Mouse (Mus musculus) MEL (cell line): Measurements from ENCODE around the gene Dnah10. TPM values are rescaled to one million over a fixed set of nuclear protein-coding genes. Genes with fewer than 3 reads are reported as not detected.
A peak's percentile ranks its signal among the peaks of the same experiment; 100 is the strongest.

Source experiments
- DNase-seq: peaks from one replicate; pipeline ENCODE4 v3.0.0; 2011; ENCODE audit warnings: low read depth, low spot score
- H3K27ac ChIP-seq: 2 replicates; pipeline ENCODE4 v1.5.1; 2012; ENCODE audit warnings: low read depth, mild to moderate bottlenecking, control low read depth, low read length, moderate library complexity; ENCODE audit not compliant: control insufficient read depth
- H3K27me3 ChIP-seq, 2 experiments: fragments of 150-350 bp in 1 of 2; sonication (generic) in 1 of 2; 2 replicates each; pipeline ENCODE4 v1.6.1; 2012; ENCODE audit warnings: low read length in 2 of 2, mild to moderate bottlenecking in 2 of 2, improper control_type of control experiment in 1 of 2, moderate library complexity in 1 of 2; ENCODE audit not compliant: insufficient read depth in 2 of 2, control insufficient read depth in 1 of 2
- H3K36me3 ChIP-seq, 2 experiments: 2 replicates each; pipeline ENCODE4 v1.6.1; 2012 to 2014; ENCODE audit warnings: low read length in 2 of 2, improper control_type of control experiment in 1 of 2, inconsistent platforms in 1 of 2, mild to moderate bottlenecking in 1 of 2; ENCODE audit not compliant: insufficient read depth in 2 of 2, control insufficient read depth in 1 of 2
- H3K4me1 ChIP-seq, 2 experiments: fragments of 150-350 bp in 1 of 2; sonication (generic) in 1 of 2; 2 replicates each; pipeline ENCODE4 v1.6.1; 2012; ENCODE audit warnings: low read length in 2 of 2, improper control_type of control experiment in 1 of 2, mild to moderate bottlenecking in 1 of 2; ENCODE audit not compliant: insufficient read depth in 2 of 2, control insufficient read depth in 1 of 2
- H3K4me3 ChIP-seq, 2 experiments: fragments of 150-350 bp in 1 of 2; sonication (generic) in 1 of 2; 2 replicates each; pipeline ENCODE4 v1.5.1; 2012; ENCODE audit warnings: low read depth in 2 of 2, low read length in 2 of 2, mild to moderate bottlenecking in 2 of 2, moderate library complexity in 2 of 2, control low read depth in 1 of 2, improper control_type of control experiment in 1 of 2; ENCODE audit not compliant: control insufficient read depth in 1 of 2, insufficient read depth in 1 of 2
- H3K79me2 ChIP-seq: 2 replicates; pipeline ENCODE4 v1.6.1; 2012; ENCODE audit warnings: mild to moderate bottlenecking, low read length, moderate library complexity; ENCODE audit not compliant: control insufficient read depth, poor library complexity, insufficient read depth
- H3K9ac ChIP-seq: 2 replicates; pipeline ENCODE4 v1.6.1; 2012; ENCODE audit warnings: low read depth, mild to moderate bottlenecking, control low read depth, low read length, moderate library complexity; ENCODE audit not compliant: control insufficient read depth, poor library complexity, severe bottlenecking
- H3K9me3 ChIP-seq: fragments of 150-350 bp; sonication (generic); replicated peaks from 2 replicates; pipeline ENCODE4 v1.6.1; 2012; ENCODE audit warnings: mild to moderate bottlenecking, low read length, improper control_type of control experiment, moderate library complexity; ENCODE audit not compliant: insufficient read depth
- CHD1 ChIP-seq: IDR thresholded peaks from 2 replicates; pipeline ENCODE4 v1.6.1; 2012; ENCODE audit warnings: low read depth, mild to moderate bottlenecking, inconsistent platforms, low read length, improper control_type of control experiment
- ELF1 ChIP-seq: IDR thresholded peaks from 2 replicates; pipeline ENCODE4 v1.6.1; 2014; ENCODE audit warnings: low read depth, mild to moderate bottlenecking, inconsistent platforms, low read length, improper control_type of control experiment, moderate library complexity
- EP300 ChIP-seq, 2 experiments: IDR thresholded peaks; 2 replicates each; pipeline ENCODE4 v1.6.1; 2011; ENCODE audit warnings: improper control_type of control experiment in 2 of 2, low read length in 2 of 2, low read depth in 1 of 2, mild to moderate bottlenecking in 1 of 2
- GABPA ChIP-seq: IDR thresholded peaks from 2 replicates; pipeline ENCODE4 v1.6.1; 2012; ENCODE audit warnings: low read depth, mild to moderate bottlenecking, inconsistent platforms, low read length, improper control_type of control experiment, moderate library complexity
- GATA1 ChIP-seq: IDR thresholded peaks from 2 replicates; pipeline ENCODE4 v1.6.1; 2011; ENCODE audit warnings: low read depth, low read length, improper control_type of control experiment
- HCFC1 ChIP-seq: IDR thresholded peaks from 2 replicates; pipeline ENCODE4 v1.6.1; 2012; ENCODE audit warnings: low read depth, mild to moderate bottlenecking, inconsistent platforms, low read length, improper control_type of control experiment, moderate library complexity
- JUND ChIP-seq: IDR thresholded peaks from 2 replicates; pipeline ENCODE4 v1.6.1; 2011; ENCODE audit warnings: low read depth, mild to moderate bottlenecking, improper control_type of control experiment, low read length
- KAT2A ChIP-seq: conservative IDR thresholded peaks from 2 replicates; pipeline ENCODE4 v1.6.1; 2012; ENCODE audit warnings: low read depth, low read length, improper control_type of control experiment, inconsistent platforms
- MAZ ChIP-seq: IDR thresholded peaks from 2 replicates; pipeline ENCODE4 v1.6.1; 2012; ENCODE audit warnings: low read depth, mild to moderate bottlenecking, inconsistent platforms, low read length, improper control_type of control experiment
- MYB ChIP-seq: IDR thresholded peaks from 2 replicates; pipeline ENCODE4 v1.6.1; 2011; ENCODE audit warnings: mild to moderate bottlenecking, low read depth, low read length, improper control_type of control experiment
- MYC ChIP-seq: IDR thresholded peaks from 2 replicates; pipeline ENCODE4 v1.6.1; 2011; ENCODE audit warnings: low read depth, mild to moderate bottlenecking, low read length, improper control_type of control experiment, moderate library complexity
- NELFE ChIP-seq: IDR thresholded peaks from 2 replicates; pipeline ENCODE4 v1.6.1; 2011; ENCODE audit warnings: low read depth, low read length, improper control_type of control experiment
- NRF1 ChIP-seq: IDR thresholded peaks from 2 replicates; pipeline ENCODE4 v1.6.1; 2014; ENCODE audit warnings: low read depth, mild to moderate bottlenecking, inconsistent platforms, low read length, improper control_type of control experiment, moderate library complexity; ENCODE audit not compliant: poor library complexity, insufficient read depth, severe bottlenecking
- POLR2AphosphoS5 ChIP-seq: IDR thresholded peaks from 2 replicates; pipeline ENCODE4 v1.6.1; 2012; ENCODE audit warnings: low read depth, borderline replicate concordance, mild to moderate bottlenecking, inconsistent platforms, low read length, moderate library complexity, mixed read lengths
- RAD21 ChIP-seq: IDR thresholded peaks from 2 replicates; pipeline ENCODE4 v1.6.1; 2011; ENCODE audit warnings: mild to moderate bottlenecking, low read depth, low read length, improper control_type of control experiment
- RCOR1 ChIP-seq: IDR thresholded peaks from 2 replicates; pipeline ENCODE4 v1.6.1; 2012; ENCODE audit warnings: low read depth, mild to moderate bottlenecking, inconsistent platforms, low read length, improper control_type of control experiment
- TAL1 ChIP-seq: IDR thresholded peaks from 2 replicates; pipeline ENCODE4 v1.6.1; 2012; ENCODE audit warnings: mild to moderate bottlenecking, inconsistent platforms, low read length, moderate library complexity, mixed read lengths
- UBTF ChIP-seq: IDR thresholded peaks from 2 replicates; pipeline ENCODE4 v1.6.1; 2012; ENCODE audit warnings: low read depth, mild to moderate bottlenecking, inconsistent platforms, low read length, improper control_type of control experiment, moderate library complexity, borderline replicate concordance; ENCODE audit not compliant: insufficient read depth
- USF2 ChIP-seq, 2 experiments: IDR thresholded peaks; 2 replicates each; pipeline ENCODE4 v1.6.1; 2011 to 2012; ENCODE audit warnings: improper control_type of control experiment in 2 of 2, low read length in 2 of 2, borderline replicate concordance in 1 of 2, inconsistent platforms in 1 of 2, low read depth in 1 of 2, mild to moderate bottlenecking in 1 of 2; ENCODE audit not compliant: insufficient read depth in 1 of 2
- ZKSCAN1 ChIP-seq: IDR thresholded peaks from 2 replicates; pipeline ENCODE4 v1.6.1; 2012; ENCODE audit warnings: low read depth, mild to moderate bottlenecking, inconsistent platforms, low read length, improper control_type of control experiment, moderate library complexity
- ZNF384 ChIP-seq: IDR thresholded peaks from 2 replicates; pipeline ENCODE4 v1.6.1; 2012; ENCODE audit warnings: low read depth, mild to moderate bottlenecking, inconsistent platforms, low read length, improper control_type of control experiment
- polyA plus RNA-seq, 2 experiments: library from polyadenylated mRNA; stranded (reverse) in 1 of 2; unstranded in 1 of 2; fragments of >175 nt in 1 of 2; fragments of >200 nt in 1 of 2; gene quantifications; 2 replicates each; pipeline versions ENCODE4 v1.2.1 to v1.2.4; 2012; ENCODE audit warnings: low replicate concordance in 2 of 2, low read depth in 1 of 2; ENCODE audit not compliant: insufficient read length in 2 of 2, insufficient read depth in 1 of 2, missing spikeins in 1 of 2
- total RNA-seq: library from RNA; depleted of rRNA; stranded (reverse); fragments of 300-350 nt; gene quantifications from 2 replicates; pipeline ENCODE4 v1.2.3, GENCODE M21; 2012

Dnah10 gene
- total and polyA plus RNA-seq, 3 experiments, result 0.04 to 0.11 TPM; not detected in 1

- H3K27ac ChIP-seq, result no peak overlapping the region
- H3K36me3 ChIP-seq, result no peaks in the 10 kb centered on the region
- no peaks in the 10 kb centered on the region for H3K79me2 ChIP-seq
- no peak overlapping the region for H3K4me3 ChIP-seq
- no peaks in the 10 kb centered on the region; a peak in 1 of 4 replicates for H3K27me3 ChIP-seq
- TF ChIP-seq ZKSCAN1 (no peak), GATA1 (no peak), ZNF384 (no peak), KAT2A (no peak), NRF1 (no peak), JUND (no peak), MYB (no peak), GABPA (no peak), CHD1 (no peak)
- no peak for DNase-seq
- no peak overlapping the region for H3K9ac ChIP-seq
- H3K4me1 ChIP-seq, result no peaks in the 10 kb centered on the region; a peak in 1 of 4 replicates
- H3K9me3 ChIP-seq, result no peaks in the 10 kb centered on the region
Observed at GRCm38 (mm10) chr5:124792112-124792511, 67.2 kb downstream of the Dnah10 start.

GRCm38 (mm10) chr5:124809708-124810366, 85.0 kb downstream of the Dnah10 start:
- H3K36me3 ChIP-seq, result no peaks in the 10 kb centered on the region
- no peaks in the 10 kb centered on the region for H3K79me2 ChIP-seq
- no peak overlapping the region for H3K9ac ChIP-seq
- H3K4me1 ChIP-seq, result no peaks in the 10 kb centered on the region
- DNase-seq, result peak; percentile 14
- H3K27me3 ChIP-seq, result no peaks in the 10 kb centered on the region
- TF ChIP-seq TAL1 (no peak), RAD21 (no peak), ELF1 (no peak), UBTF (no peak), HCFC1 (no peak), RCOR1 (no peak), POLR2AphosphoS5 (no peak), MAZ (no peak), EP300 (IDR thresholded peaks at IDR 0.05; ENCODE audit: low read depth in 1 of 2, low read length in 2 of 2) (no peak), KAT2A (no peak), MYC (no peak), NELFE (no peak), USF2 (IDR thresholded peaks at IDR 0.05; ENCODE audit: borderline replicate concordance in 1 of 2, insufficient read depth in 1 of 2, low read depth in 1 of 2, low read length in 2 of 2) (no peak)
- H3K9me3 ChIP-seq, result no peaks in the 10 kb centered on the region
- no peak overlapping the region for H3K27ac ChIP-seq
- no peak overlapping the region for H3K4me3 ChIP-seq
